Mouse (Mus musculus) stomach, postnatal 0 days (tissue): ENCODE measurements at regions not wholly inside any gene's neighbourhood (a gene's known extent, or its start where the extent isn't known, plus 50 kb on each side); places are given as distances from the start of the nearest gene placed in this dataset.

Experiments used
- CTCF ChIP-seq: IDR thresholded peaks from 2 replicates; pipeline ENCODE4 v1.5.1; 2016; ENCODE audit warnings: antibody characterized with exemption, low read depth, mild to moderate bottlenecking, moderate library complexity
- EP300 ChIP-seq: optimal IDR thresholded peaks from 2 replicates; pipeline ENCODE3; 2016; ENCODE audit warnings: antibody characterized with exemption

- no peak for TF ChIP-seq CTCF
- no peak for TF ChIP-seq EP300
Measured at GRCm38 (mm10) chr11:56377535-56377934, 336.7 kb upstream of the Nmur2 start.
